Mouse (Mus musculus): ENCODE results near the gene Olfr437.
"Not testable (repeated sequence)": the region's sequence is repeated elsewhere in the genome, so short reads cannot be mapped to it uniquely, and the experiment has no call there.

The Olfr437 gene

DNA sequence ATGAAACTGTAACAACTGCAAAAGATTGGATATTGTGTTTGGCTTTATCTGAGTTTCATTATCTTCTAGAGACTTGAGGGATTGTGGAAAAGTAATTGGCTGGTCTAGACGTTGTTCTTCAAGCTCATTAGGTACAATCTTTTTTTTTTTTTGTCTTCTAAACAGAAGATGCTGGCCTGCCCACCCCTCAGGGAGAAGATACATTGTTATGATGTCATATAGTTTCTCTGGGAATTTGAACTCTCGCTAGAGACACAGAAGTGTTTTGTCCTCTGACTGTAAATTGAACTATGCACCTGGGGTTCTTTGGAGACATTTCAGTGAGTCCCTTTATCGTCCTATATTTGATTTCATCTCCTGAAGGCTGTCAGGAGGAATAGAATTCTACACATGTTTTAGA lies at the start of gene Olfr437:
Gene Olfr437 (plus strand): TSS at position 301 of the 400 bp plus-strand sequence.
- DNase-seq = no peak

DNA sequence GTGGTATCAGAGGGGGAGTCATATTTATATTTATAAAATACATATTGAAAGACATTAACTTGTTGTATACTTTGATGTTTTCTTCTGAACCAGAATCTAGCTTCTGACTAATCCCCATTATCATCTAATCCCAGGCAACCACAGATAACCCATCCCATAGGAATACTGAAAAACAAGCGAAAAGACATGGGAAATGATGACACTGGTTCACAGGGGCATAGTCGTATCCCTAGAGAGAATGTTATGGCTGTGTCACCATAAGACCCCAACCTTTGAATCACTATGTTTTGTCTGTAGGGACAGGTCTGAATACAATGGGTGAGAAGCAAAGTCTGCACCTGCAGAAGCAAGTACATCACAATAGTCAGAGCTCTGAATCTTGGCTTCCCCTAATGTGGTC lies 16.8 kb upstream of the Olfr437 start, which contains the start of gene Olfr237-ps1:
Gene Olfr237-ps1 (plus strand): TSS at position 301 of the 400 bp plus-strand sequence.
- DNase-seq = not testable (repeated sequence)

DNA sequence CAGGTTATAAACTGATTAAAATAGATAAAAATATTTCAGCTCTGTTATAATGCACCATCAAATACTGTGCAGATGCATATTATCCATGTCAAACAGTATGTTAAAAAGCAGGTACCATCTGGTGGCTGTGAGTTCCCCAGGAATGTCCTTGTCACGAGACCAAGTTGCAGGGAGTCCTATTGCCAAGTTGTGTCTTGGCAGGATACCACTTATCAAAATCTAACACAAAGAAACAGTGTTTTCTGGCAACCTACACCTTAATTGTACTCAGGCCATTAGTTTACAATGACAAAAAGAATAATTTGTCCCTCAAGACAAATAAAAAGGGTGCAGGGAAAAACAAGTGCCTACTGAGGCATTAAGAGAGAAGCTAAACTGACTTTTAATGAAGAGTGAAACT lies 3.6 kb upstream of the Olfr437 start:
- DNase-seq = peak; percentile 62

DNA sequence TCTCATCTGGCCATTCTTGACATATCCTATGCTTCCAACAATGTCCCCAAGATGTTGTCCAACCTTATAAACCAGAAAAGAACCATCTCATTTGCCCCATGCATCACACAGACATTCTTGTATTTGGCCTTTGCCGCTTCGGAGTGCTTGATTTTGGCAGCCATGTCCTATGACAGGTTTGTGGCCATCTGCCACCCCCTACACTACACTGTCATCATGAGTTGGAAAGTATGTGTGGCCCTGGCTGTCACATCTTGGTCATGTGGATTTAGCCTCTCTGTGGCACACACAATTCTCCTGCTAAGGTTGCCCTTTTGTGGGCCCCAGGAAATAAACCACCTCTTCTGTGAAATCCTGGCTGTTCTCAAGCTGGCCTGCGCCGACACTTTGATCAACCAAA lies 4.2 kb downstream of the Olfr437 start:
- peak; percentile 13 for DNase-seq

DNA sequence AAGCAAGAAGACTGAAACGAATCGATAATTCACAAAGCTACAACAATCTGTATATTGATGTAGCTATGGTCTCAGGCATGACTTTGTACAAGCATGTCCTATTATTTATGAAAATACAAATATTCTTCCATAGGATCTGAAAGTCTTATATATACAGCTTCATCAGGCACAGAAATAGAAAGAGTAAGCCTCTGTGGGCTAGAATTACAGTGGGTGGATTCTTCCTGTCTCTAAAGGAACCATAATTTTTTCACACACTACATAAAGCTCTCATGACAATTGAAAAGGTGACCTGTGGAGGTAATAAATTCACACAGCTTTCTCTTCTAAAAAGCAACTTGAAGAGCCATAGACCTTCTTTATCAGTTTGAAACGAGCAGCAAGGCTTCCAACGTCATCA lies 8.8 kb downstream of the Olfr437 start, which contains the start of gene Olfr13:
Gene Olfr13 (plus strand): TSS at position 301 of the 400 bp plus-strand sequence.
- DNase-seq = no peak

DNA sequence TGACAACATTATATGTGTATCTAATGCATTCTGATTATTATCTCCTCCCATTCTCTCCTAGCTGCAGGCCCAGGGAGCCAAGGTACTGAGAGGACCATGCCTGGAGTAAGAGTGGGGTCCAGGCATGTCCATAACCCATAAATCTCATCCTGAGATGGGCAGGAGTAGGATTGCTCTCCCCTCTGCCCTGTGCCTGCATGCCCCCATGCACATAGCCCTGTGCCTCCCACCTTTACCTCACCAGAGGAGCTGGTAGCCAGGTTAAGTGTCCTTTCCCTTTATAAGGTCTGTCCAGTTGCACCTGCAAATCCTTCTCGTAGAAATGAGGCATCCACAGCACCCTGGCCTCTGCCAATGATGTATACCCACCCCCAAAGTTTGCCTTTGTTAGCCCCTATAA lies 15.0 kb downstream of the Olfr437 start:
- no peak for DNase-seq

DNA sequence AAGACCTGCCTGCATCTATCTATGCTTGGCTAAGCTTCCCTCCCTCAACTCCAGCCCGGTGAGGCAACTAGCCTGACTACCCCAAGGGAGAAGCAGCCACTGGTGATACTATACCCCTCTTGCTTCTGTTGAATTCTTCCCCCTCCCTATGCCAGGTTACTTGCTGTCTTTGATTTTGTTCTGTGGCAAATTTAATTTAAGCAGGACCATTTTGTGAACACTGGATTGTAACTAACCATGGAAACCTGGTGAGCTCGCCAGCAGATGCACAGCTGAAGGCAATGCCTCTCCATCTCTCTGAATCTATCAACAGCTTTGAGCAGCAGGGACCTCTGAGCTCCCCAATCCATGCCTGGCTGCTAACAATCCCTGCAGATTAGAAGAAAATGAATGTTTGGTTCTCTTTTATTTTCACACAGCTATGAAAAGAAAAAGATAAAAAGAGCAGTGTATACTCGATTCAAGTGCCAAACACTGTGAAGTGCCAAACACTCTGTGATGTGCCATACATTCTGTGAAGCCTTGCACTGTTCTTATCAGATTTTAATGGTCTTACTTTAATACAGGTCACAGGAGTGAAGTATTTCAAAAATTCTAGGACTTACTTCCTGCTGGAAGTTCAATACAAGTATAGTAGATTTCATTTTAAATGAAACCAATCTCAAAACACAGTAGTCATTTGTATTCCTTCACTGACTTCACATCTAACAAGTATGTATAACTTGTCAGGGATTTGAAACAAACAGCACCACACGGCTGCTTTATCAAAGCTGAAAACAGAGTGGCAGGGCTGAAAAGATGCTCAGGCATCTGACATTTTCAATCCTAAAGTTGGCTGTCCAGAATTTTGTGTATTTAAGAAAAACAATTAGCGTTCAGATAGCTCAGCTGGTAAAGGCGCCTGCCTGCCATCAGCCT lies 15.8 kb downstream of the Olfr437 start:
- no peak for DNase-seq

DNA sequence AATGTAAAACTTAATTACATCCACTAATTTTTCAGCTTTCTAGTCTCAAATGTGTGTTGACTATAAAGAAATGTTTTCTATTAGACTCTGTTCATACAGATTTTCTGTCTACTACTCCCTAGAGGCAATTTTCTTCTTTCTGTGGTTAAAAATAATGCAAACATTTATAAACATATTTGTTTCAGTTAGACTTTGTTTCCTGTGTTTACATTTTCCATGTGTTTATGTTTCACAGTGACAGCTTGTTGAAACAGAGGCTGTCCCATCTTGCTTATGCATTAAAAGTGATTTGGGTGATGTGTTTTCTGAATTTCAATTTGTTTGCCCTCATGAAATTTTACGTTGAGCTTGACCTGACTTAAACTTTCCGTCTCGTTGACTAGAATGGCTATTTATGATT lies 27.9 kb downstream of the Olfr437 start:
- DNase-seq = no peak

DNA sequence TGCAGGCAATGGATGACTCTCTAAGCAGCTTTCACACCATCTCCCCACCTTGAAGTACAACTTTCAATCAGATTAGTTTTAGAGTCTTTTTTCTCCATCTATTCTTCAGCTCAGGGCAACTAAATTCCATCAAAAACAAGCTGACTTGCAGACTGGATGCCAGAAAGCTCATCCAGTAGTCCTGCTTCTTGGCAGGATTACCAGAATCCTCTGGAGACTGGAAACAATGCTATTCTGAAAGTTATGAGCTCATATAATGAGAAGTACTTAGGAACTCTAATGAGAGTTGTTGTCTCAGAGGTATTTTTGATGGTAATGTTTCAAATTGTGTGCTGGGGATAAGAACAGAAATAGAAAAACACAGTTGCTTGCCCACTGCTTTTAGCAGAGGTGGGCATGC lies 33.7 kb downstream of the Olfr437 start, which contains the start of gene Olfr435:
Gene Olfr435 (plus strand): TSS at position 366 of the 400 bp plus-strand sequence.
- DNase-seq = no peak

DNA sequence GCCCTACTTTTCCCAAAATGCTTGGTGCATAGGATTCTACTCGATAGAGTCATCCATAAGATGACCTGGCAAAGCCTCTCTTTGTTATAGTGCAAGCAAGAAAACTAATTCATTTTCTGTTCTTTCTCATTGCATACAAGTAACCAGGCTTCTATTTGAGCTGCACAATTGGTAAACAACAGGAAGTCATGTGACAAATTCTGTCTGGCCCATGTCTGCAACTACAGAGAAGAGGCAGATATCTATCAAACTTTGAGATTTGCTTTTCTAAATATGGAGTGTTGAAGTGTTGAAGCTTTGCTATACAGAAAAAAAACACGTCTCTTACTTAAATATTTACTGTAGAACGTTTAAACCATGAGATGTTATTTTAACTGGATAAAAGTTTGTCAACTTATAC lies 35.0 kb downstream of the Olfr437 start:
- DNase-seq = no peak

DNA sequence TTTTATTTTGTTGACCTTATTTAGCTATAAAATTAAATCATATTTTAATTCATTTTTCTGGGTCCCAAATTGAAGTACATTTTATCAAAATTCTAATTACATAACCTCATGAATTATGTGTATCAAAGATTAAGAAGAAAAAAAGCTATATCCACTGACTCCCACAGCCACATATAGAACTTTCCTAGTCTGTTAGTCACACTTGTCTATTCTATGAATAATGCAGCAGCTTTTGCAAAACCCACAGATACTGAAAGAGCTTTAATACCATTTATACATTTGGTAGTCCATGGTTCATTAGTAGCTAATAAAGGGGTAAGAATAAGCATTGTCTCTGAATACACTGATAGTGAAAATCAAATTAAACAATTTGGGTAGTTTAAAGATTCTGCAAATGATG lies 39.7 kb downstream of the Olfr437 start:
- DNase-seq = no peak

DNA sequence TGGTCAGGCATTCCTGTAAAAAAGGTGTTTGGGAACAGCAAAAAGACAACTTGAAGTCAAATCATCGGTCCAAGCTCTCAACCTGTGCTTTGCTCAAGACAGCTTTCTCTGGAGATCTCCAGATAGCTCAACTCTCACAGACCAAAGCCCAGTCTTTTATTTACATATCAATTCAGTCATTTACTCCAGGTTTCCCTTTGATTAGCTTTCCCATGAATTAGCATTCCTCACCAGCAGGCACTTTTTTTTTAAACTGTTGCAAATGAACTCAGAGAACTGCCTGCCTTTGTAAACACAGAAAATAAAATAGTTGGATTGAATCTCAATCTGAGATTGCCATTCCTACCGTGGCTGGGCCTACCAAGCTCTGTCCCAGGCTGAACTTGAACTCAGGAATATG lies 42.3 kb downstream of the Olfr437 start:
- DNase-seq = no peak

DNA sequence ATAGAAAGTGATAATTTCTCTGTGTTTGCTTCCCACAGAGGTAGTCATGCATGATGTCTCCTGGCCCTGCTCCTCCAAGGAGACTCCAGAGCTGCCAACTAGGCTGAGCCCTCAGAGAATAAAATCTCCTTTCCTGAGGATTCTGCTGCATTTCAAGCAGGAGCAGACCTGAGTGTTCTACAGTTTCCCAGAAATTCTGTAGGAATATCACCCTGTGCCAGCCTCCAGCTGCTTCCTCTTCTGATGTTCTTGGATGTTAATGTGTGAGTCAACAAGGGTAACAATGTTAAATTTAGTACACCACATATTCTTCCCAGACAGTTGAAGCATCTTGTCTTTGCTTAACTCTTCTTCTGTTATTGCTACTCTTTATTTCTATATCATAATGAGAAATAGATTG lies 49.8 kb downstream of the Olfr437 start, which contains the start of gene Olfr434:
Gene Olfr434 (plus strand): TSS at position 149 of the 400 bp plus-strand sequence.
- DNase-seq = not testable (repeated sequence)
